Mouse (Mus musculus): ENCODE measurements around the gene Dnal4. TPM values are rescaled to one million over a fixed set of nuclear protein-coding genes. Genes with fewer than 3 reads are reported as not detected.

Dnal4 gene
- polyA plus RNA-seq, 2 experiments = 60.9 to 70.2 TPM

GRCm38 (mm10) chr15:79798591-79798990 lies 20.9 kb upstream of the Dnal4 start:
- Histone ChIP-seq H3K36me3 (ENCODE audit: control insufficient read depth, insufficient read depth, low read length) (no peaks in the 10 kb centered on the region), H3K4me1 (ENCODE audit: control insufficient read depth, insufficient read depth, low read length) (no peaks in the 10 kb centered on the region), H3K4me3 (replicated peaks; ENCODE audit: low read length) (no peak overlapping the region), H3K4me2 (replicated peaks; ENCODE audit: low read depth, low read length, severe bottlenecking) (no peak overlapping the region), H3K9ac (ENCODE audit: low read depth, low read length, severe bottlenecking) (no peak overlapping the region), H3K27ac (replicated peaks; ENCODE audit: low read depth, low read length) (no peak overlapping the region), H3K9me3 (ENCODE audit: control insufficient read depth, low read length) (no peaks in the 10 kb centered on the region), H3K27me3 (ENCODE audit: control insufficient read depth, insufficient read depth, low read length) (peaks cover 25% of the 10 kb centered on the region)
- ATAC-seq (ENCODE audit: low FRiP score, low read depth) (no peak), DNase-seq (ENCODE audit: low spot score) (no peak)
- TF ChIP-seq POLR2A (IDR thresholded peaks at IDR 0.05; ENCODE audit: borderline replicate concordance, extremely low read depth, insufficient read depth, insufficient read length) = no peak
- 87% methylated on average over 10 of the region's 10 CpGs for WGBS

DNA sequence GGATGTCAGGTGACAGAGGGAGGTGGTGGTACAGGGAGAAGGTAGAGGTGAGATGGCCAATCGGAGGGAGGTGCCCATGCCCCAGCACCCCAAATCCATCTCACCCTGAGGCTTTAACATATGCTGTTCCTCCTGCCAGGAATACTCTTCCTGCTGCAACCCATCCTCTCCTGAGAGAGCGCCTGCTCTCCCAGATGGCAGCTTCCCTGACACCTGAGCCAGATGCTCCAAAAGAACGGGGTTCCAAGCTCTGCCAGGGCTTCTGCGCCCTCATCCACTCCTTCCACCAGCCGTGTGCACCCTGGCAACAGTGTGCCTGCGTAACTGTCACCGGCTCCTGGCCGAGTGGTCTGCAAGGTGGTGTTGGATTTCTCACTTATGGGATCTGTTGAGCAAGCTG lies 20.0 kb upstream of the Dnal4 start:
- DNase-seq (ENCODE audit: low spot score) (no peak), ATAC-seq (ENCODE audit: low FRiP score, low read depth) (no peak)
- no peak overlapping the region for H3K4me2 ChIP-seq (replicated peaks; ENCODE audit: low read depth, low read length, severe bottlenecking)
- peaks cover 16% of the 10 kb centered on the region; the same call in 1 of the 2 replicates for H3K27me3 ChIP-seq (ENCODE audit: control insufficient read depth, insufficient read depth, low read length)
- no peak overlapping the region for H3K9ac ChIP-seq (ENCODE audit: low read depth, low read length, severe bottlenecking)
- H3K4me3 ChIP-seq (replicated peaks; ENCODE audit: low read length) = no peak overlapping the region
- H3K36me3 ChIP-seq (ENCODE audit: control insufficient read depth, insufficient read depth, low read length) = no peaks in the 10 kb centered on the region
- no peak overlapping the region for H3K27ac ChIP-seq (replicated peaks; ENCODE audit: low read depth, low read length)
- 76% methylated on average over 8 of the region's 8 CpGs for WGBS
- no peaks in the 10 kb centered on the region for H3K9me3 ChIP-seq (ENCODE audit: control insufficient read depth, low read length)
- no peak for TF ChIP-seq POLR2A (IDR thresholded peaks at IDR 0.05; ENCODE audit: borderline replicate concordance, extremely low read depth, insufficient read depth, insufficient read length)
- no peaks in the 10 kb centered on the region for H3K4me1 ChIP-seq (ENCODE audit: control insufficient read depth, insufficient read depth, low read length)

DNA sequence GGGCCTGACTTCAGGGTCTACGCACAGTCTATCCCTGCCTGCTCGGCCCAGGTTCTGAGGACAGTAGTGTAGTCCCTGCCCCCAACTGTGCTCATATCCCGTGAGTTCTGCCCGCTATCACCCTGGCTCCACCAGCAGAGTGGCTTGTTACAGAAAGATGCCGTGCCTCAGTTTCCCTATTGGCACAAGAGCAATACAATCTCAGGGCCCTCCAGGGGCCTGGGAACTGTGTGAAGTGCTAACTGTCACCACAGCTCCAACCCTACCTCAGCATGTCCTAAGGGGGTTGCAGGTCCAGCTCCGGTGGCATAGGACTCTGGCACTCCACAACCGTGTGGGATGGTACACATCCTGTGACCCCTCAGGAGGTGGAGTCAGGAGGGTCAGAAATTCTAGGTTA lies 19.4 kb upstream of the Dnal4 start:
- DNase-seq (ENCODE audit: low spot score) (no peak), ATAC-seq (ENCODE audit: low FRiP score, low read depth) (no peak)
- Histone ChIP-seq H3K4me3 (replicated peaks; ENCODE audit: low read length) (no peak overlapping the region), H3K4me2 (replicated peaks; ENCODE audit: low read depth, low read length, severe bottlenecking) (no peak overlapping the region), H3K27ac (replicated peaks; ENCODE audit: low read depth, low read length) (no peak overlapping the region), H3K4me1 (ENCODE audit: control insufficient read depth, insufficient read depth, low read length) (no peaks in the 10 kb centered on the region), H3K9ac (ENCODE audit: low read depth, low read length, severe bottlenecking) (no peak overlapping the region), H3K36me3 (ENCODE audit: control insufficient read depth, insufficient read depth, low read length) (no peaks in the 10 kb centered on the region), H3K27me3 (ENCODE audit: control insufficient read depth, insufficient read depth, low read length) (peaks cover 10% of the 10 kb centered on the region; the same call in 1 of the 2 replicates), H3K9me3 (ENCODE audit: control insufficient read depth, low read length) (no peaks in the 10 kb centered on the region)
- no peak for TF ChIP-seq POLR2A (IDR thresholded peaks at IDR 0.05; ENCODE audit: borderline replicate concordance, extremely low read depth, insufficient read depth, insufficient read length)
- WGBS = 84% methylated on average over 7 of the region's 7 CpGs

DNA sequence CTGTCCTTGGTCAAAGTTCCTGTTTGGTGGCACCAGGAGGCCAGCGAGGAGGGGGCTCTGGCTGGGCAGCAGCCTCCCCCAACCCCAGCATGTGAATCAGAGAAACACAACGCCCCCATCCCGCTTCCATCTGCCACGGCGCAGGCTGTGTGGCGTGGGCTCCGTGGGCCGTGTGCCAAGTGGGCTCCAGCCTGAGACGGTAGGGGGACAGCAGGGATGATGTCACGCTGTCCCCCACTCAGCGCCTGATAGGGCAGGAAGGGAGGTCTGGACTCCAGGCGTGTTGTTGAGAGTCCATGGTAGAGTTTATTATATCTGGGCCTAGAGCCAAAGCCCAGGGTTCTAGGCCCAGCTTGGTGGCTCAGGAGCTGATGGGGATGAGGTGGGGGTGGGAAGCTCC lies 18.6 kb upstream of the Dnal4 start:
- no peak overlapping the region for H3K4me2 ChIP-seq (replicated peaks; ENCODE audit: low read depth, low read length, severe bottlenecking)
- TF ChIP-seq POLR2A (IDR thresholded peaks at IDR 0.05; ENCODE audit: borderline replicate concordance, extremely low read depth, insufficient read depth, insufficient read length) = no peak
- 84% methylated on average over 12 of the region's 12 CpGs for WGBS
- no peak overlapping the region for H3K4me3 ChIP-seq (replicated peaks; ENCODE audit: low read length)
- DNase-seq (ENCODE audit: low spot score) (no peak), ATAC-seq (ENCODE audit: low FRiP score, low read depth) (no peak)
- no peaks in the 10 kb centered on the region for H3K4me1 ChIP-seq (ENCODE audit: control insufficient read depth, insufficient read depth, low read length)
- 0 out of 2 replicates have a peak, but pooled peaks cover 3% of the 10 kb centered on the region for H3K27me3 ChIP-seq (ENCODE audit: control insufficient read depth, insufficient read depth, low read length)
- no peaks in the 10 kb centered on the region for H3K36me3 ChIP-seq (ENCODE audit: control insufficient read depth, insufficient read depth, low read length)
- no peaks in the 10 kb centered on the region for H3K9me3 ChIP-seq (ENCODE audit: control insufficient read depth, low read length)
- no peak overlapping the region for H3K9ac ChIP-seq (ENCODE audit: low read depth, low read length, severe bottlenecking)
- H3K27ac ChIP-seq (replicated peaks; ENCODE audit: low read depth, low read length) = no peak overlapping the region

DNA sequence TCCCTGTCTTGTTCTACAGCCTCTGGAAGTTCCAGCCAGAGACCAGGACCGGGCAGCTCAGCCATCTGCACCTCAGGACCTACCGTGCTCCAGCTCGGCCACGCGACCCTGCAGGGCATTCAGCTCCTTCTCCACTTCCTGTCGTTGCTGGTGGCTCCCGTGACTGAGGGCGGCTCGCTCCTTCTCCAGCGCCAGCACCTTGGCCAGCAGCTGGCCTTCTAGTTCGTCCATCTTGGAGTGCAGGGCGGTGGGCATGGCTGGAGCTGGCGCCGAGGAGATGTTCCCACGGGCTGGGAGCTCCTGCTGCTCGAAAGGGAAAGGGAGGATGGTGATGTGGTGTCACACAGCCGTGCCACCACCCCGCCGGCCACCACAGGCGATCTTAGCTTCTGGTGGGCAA lies 16.5 kb upstream of the Dnal4 start:
- no peaks in the 10 kb centered on the region for H3K9me3 ChIP-seq (ENCODE audit: control insufficient read depth, low read length)
- TF ChIP-seq POLR2A (IDR thresholded peaks at IDR 0.05; ENCODE audit: borderline replicate concordance, extremely low read depth, insufficient read depth, insufficient read length) = no peak
- no peak for DNase-seq (ENCODE audit: low spot score)
- WGBS = 18% methylated on average over 20 of the region's 20 CpGs
- H3K4me3 ChIP-seq (replicated peaks; ENCODE audit: low read length) = no peak overlapping the region
- H3K27ac ChIP-seq (replicated peaks; ENCODE audit: low read depth, low read length) = no peak overlapping the region
- no peaks in the 10 kb centered on the region for H3K36me3 ChIP-seq (ENCODE audit: control insufficient read depth, insufficient read depth, low read length)
- no peak for ATAC-seq (ENCODE audit: low FRiP score, low read depth)
- no peaks in the 10 kb centered on the region for H3K4me1 ChIP-seq (ENCODE audit: control insufficient read depth, insufficient read depth, low read length)
- no peak overlapping the region for H3K9ac ChIP-seq (ENCODE audit: low read depth, low read length, severe bottlenecking)
- no peak overlapping the region for H3K4me2 ChIP-seq (replicated peaks; ENCODE audit: low read depth, low read length, severe bottlenecking)
- no peaks in the 10 kb centered on the region for H3K27me3 ChIP-seq (ENCODE audit: control insufficient read depth, insufficient read depth, low read length)

DNA sequence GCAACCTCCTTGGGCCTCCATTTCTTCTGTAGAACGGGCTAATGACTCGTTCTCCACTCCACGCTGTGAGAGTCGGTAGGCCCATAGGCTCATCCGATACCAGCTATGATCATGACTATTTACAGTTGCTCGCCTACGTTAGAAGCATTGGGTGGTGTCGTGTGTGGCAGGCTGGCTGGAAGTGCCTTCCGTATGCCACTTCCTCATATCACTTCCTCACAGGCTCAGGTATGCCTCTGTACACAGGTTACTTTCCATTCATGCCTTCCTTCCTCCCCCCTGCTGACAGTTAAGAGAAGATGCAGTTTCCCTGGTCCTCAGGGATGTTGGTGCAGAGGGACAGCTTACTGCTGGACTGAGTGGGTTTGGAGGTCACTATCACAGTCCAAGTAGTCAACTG lies 15.4 kb upstream of the Dnal4 start:
- no peaks in the 10 kb centered on the region for H3K36me3 ChIP-seq (ENCODE audit: control insufficient read depth, insufficient read depth, low read length)
- H3K4me1 ChIP-seq (ENCODE audit: control insufficient read depth, insufficient read depth, low read length) = no peaks in the 10 kb centered on the region
- ATAC-seq (ENCODE audit: low FRiP score, low read depth) (no peak), DNase-seq (ENCODE audit: low spot score) (no peak)
- no peak overlapping the region for H3K4me2 ChIP-seq (replicated peaks; ENCODE audit: low read depth, low read length, severe bottlenecking)
- H3K27ac ChIP-seq (replicated peaks; ENCODE audit: low read depth, low read length) = no peak overlapping the region
- H3K27me3 ChIP-seq (ENCODE audit: control insufficient read depth, insufficient read depth, low read length) = no peaks in the 10 kb centered on the region
- no peaks in the 10 kb centered on the region for H3K9me3 ChIP-seq (ENCODE audit: control insufficient read depth, low read length)
- no peak overlapping the region for H3K9ac ChIP-seq (ENCODE audit: low read depth, low read length, severe bottlenecking)
- TF ChIP-seq POLR2A (IDR thresholded peaks at IDR 0.05; ENCODE audit: borderline replicate concordance, extremely low read depth, insufficient read depth, insufficient read length) = no peak
- no peak overlapping the region for H3K4me3 ChIP-seq (replicated peaks; ENCODE audit: low read length)
- WGBS = 96% methylated on average over 9 of the region's 9 CpGs

All from limb, embryonic 14.5 days (tissue).